Mouse (Mus musculus) limb, embryonic 10.5 days (tissue): Measurements from ENCODE around the gene Smg6. TPM values are rescaled to one million over a fixed set of nuclear protein-coding genes. Genes with fewer than 3 reads are reported as not detected.

ENCODE experiments used
- DNase-seq: peaks from one replicate; pipeline ENCODE4 v3.0.0-alpha.2; 2017; ENCODE audit warnings: low spot score
- H3K27ac ChIP-seq: fragments of 300-500 bp; sonication (generic); 2 replicates; pipeline ENCODE4 v1.5.1; 2016; ENCODE audit warnings: mild to moderate bottlenecking
- H3K27me3 ChIP-seq: fragments of 300-500 bp; sonication (generic); 2 replicates; pipeline ENCODE4 v1.6.1; 2016; ENCODE audit warnings: low read depth, mild to moderate bottlenecking; ENCODE audit not compliant: poor library complexity, severe bottlenecking
- H3K36me3 ChIP-seq: fragments of 300-500 bp; sonication (generic); 2 replicates; pipeline ENCODE4 v1.6.1; 2016; ENCODE audit warnings: mild to moderate bottlenecking, moderate library complexity
- H3K4me1 ChIP-seq: fragments of 300-500 bp; sonication (generic); 2 replicates; pipeline ENCODE4 v1.6.1; 2016
- H3K4me3 ChIP-seq: fragments of 300-500 bp; sonication (generic); 2 replicates; pipeline ENCODE4 v1.5.1; 2016; ENCODE audit warnings: mild to moderate bottlenecking, moderate library complexity
- H3K9me3 ChIP-seq: fragments of 300-500 bp; sonication (generic); replicated peaks from 2 replicates; pipeline ENCODE4 v1.6.1; 2016; ENCODE audit warnings: mild to moderate bottlenecking
- WGBS: fragments of 180-500 bp; shearing (Covaris S2); methylation state at CpG from one replicate; pipeline ENCODE4 v1.1.7; 2016; 5-methylcytosine and 5-hydroxymethylcytosine counted together
- polyA plus RNA-seq: library from polyadenylated mRNA; unstranded; fragments of >200 nt; fragmentation: Nextera tagmentation; extraction: Ambion mirVana; gene quantifications from 2 replicates; pipeline ENCODE4 v1.2.1, GENCODE M21; 2016

The Smg6 gene
- polyA plus RNA-seq: 19.6 and 21.5 TPM in 2 replicates

GRCm38 (mm10) chr11:74925577-74926387 lies at the start of gene Smg6, which contains the start of gene Srr:
TSS of gene Smg6 (plus strand) at chr11:74925823.
TSS of gene Srr (minus strand) at chr11:74925948.
- Histone ChIP-seq H3K27me3 (no peaks in the 10 kb centered on the region), H3K9me3 (no peaks in the 10 kb centered on the region), H3K36me3 (peaks cover 20% of the 10 kb centered on the region), H3K27ac (peak within 1 kb of the TSS; percentile 95), H3K4me3 (peak within 1 kb of the TSS; percentile 98), H3K4me1 (peaks cover 22% of the 10 kb centered on the region)
- WGBS: under 1% methylated on average over 82 of the region's 88 CpGs
- peak; percentile 99 for DNase-seq

DNA sequence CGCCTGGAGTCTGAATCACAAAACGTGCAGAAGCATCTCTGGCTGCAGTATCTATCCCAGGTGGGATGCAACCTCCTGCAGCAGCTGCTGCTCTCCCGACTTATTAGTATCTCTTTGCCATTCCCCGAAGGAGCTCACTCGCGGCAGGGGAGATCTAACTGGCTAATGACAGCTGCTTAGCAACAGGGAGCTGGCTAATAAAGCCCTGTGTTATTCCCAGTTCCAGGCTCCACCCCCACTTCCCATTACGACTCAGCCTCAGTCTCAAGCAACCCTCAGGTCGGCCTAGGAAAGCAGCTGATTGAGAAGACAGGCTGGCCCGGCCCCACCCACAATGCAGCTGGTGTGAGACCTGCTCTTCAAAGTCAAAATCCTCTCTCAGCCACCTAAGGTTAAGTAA lies 48.8 kb upstream of the Smg6 start:
- H3K4me1 ChIP-seq: peaks cover 20% of the 10 kb centered on the region
- WGBS: 4% methylated on average over 9 of the region's 9 CpGs
- no peaks in the 10 kb centered on the region for H3K9me3 ChIP-seq
- no peaks in the 10 kb centered on the region for H3K27me3 ChIP-seq
- H3K4me3 ChIP-seq: no peak overlapping the region; the same call in 1 of the 2 replicates
- DNase-seq: peak; percentile 62
- H3K27ac ChIP-seq: no peak overlapping the region; the same call in 1 of the 2 replicates
- no peaks in the 10 kb centered on the region for H3K36me3 ChIP-seq

- no peaks in the 10 kb centered on the region for H3K27me3 ChIP-seq
- WGBS: 91% methylated on average over 9 of the region's 9 CpGs
- H3K4me3 ChIP-seq: no peak overlapping the region
- no peak for DNase-seq
- peaks cover 14% of the 10 kb centered on the region for H3K4me1 ChIP-seq
- H3K9me3 ChIP-seq: no peaks in the 10 kb centered on the region
- peaks cover 10% of the 10 kb centered on the region; the same call in 1 of the 2 replicates for H3K36me3 ChIP-seq
- no peak overlapping the region for H3K27ac ChIP-seq
Observed at GRCm38 (mm10) chr11:74880999-74881398, 44.6 kb upstream of the Smg6 start.

DNA sequence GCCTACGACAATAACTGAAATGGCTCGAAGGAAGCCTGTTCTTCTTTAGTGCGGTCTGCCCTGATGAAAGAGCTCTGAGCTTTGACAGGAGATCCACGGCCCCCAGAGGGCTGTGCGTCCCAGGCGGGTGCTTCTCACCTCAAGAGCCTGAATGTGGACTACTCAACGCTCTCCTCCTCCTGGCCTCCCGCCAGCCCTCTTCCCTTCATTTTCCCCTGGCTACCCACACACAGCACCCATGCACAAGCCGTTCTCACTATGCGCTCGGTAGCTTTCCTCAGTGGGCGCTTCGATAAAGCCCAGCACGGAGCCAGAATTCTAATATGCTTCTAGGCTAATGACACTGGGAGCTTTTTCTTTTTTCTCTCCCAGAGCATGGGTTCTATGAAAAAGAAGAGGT lies 43.6 kb upstream of the Smg6 start:
- Histone ChIP-seq H3K36me3 (peaks cover 10% of the 10 kb centered on the region; the same call in 1 of the 2 replicates), H3K4me1 (peaks cover 5% of the 10 kb centered on the region), H3K4me3 (no peak overlapping the region), H3K27ac (no peak overlapping the region), H3K27me3 (no peaks in the 10 kb centered on the region), H3K9me3 (no peaks in the 10 kb centered on the region)
- no peak for DNase-seq
- WGBS: 73% methylated on average over 14 of the region's 14 CpGs

- no peaks in the 10 kb centered on the region for H3K9me3 ChIP-seq
- H3K4me1 ChIP-seq: no peaks in the 10 kb centered on the region
- DNase-seq: no peak
- H3K27ac ChIP-seq: no peak overlapping the region
- no peak overlapping the region for H3K4me3 ChIP-seq
- no peaks in the 10 kb centered on the region for H3K27me3 ChIP-seq
- peaks cover 10% of the 10 kb centered on the region; the same call in 1 of the 2 replicates for H3K36me3 ChIP-seq
- WGBS: 94% methylated on average over 10 of the region's 10 CpGs
Observed at GRCm38 (mm10) chr11:74883098-74883497, 42.5 kb upstream of the Smg6 start.

- no peak for DNase-seq
Observed at GRCm38 (mm10) chr11:74894619-74895018, 31.0 kb upstream of the Smg6 start.

GRCm38 (mm10) chr11:74895980-74896900 lies 29.4 kb upstream of the Smg6 start:
- peak; percentile 75 for DNase-seq
- Histone ChIP-seq H3K27ac (peak overlapping the region; percentile 88), H3K4me1 (peaks cover 30% of the 10 kb centered on the region), H3K9me3 (no peaks in the 10 kb centered on the region), H3K27me3 (no peaks in the 10 kb centered on the region), H3K36me3 (peaks cover 24% of the 10 kb centered on the region), H3K4me3 (peak overlapping the region; percentile 82)
- WGBS: 1% methylated on average over 54 of the region's 55 CpGs

More at GRCm38 (mm10) chr11:74894619-74895018, 31.0 kb upstream of the Smg6 start:
- WGBS: 82% methylated on average over 4 of the region's 4 CpGs
- no peaks in the 10 kb centered on the region for H3K9me3 ChIP-seq
- no peak overlapping the region for H3K27ac ChIP-seq
- H3K4me3 ChIP-seq: no peak overlapping the region
- peaks cover 8% of the 10 kb centered on the region for H3K36me3 ChIP-seq
- no peaks in the 10 kb centered on the region for H3K27me3 ChIP-seq
- peaks cover 28% of the 10 kb centered on the region for H3K4me1 ChIP-seq

GRCm38 (mm10) chr11:74896901-74897677 lies 28.5 kb upstream of the Smg6 start, which contains the start of gene Sgsm2:
TSS of gene Sgsm2 (minus strand) at chr11:74897060.
- peaks cover 30% of the 10 kb centered on the region for H3K4me1 ChIP-seq
- peak within 1 kb of the TSS; percentile 82 for H3K4me3 ChIP-seq
- peak within 1 kb of the TSS; percentile 88 for H3K27ac ChIP-seq
- WGBS: under 1% methylated on average over 72 of the region's 74 CpGs
- no peaks in the 10 kb centered on the region for H3K27me3 ChIP-seq
- DNase-seq: peak; percentile 82
- no peaks in the 10 kb centered on the region for H3K9me3 ChIP-seq
- peaks cover 32% of the 10 kb centered on the region for H3K36me3 ChIP-seq

DNA sequence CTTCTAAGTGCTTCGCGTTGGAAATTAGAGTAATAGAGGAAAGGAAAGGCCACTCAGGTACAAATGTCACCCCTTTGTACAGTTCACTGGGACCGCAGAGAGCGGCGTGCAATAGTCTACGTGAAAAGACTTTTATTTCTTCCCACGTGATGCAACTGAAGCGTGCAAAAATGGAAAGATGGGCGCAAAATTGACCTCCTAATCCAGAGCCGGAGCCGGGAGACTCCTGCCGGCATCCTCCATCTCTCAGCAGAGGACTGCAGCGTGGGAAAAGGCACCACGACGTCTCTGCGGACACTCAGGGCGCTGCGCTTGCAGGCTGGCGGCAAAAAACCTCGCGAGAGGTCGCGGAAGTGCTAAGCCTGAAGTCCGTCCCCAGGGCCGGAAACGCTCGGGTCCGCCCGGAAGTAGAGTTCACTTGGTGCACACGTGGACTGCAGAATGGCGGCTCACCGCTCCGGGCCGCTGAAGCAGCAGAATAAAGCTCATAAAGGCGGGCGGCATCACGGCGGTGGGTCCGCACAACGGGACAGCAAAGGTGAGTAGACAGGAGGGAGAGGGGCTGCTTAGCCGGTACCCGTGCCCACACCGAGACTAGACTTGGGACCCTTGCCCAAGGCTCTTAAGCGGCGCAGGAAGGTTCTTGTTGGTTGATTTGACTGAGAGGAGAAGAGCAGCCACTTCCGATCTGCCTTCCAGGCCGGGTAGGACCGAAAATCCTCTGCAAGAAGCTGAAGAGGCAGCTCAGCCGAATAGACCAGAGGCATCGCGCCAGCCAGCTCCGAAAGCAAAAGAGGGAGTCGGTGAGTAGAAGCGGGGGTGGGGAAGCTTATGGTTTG lies 27.7 kb upstream of the Smg6 start, which contains the start of gene Tsr1:
Gene Tsr1, plus strand, starts transcription at position 394 of the 839 bp plus-strand sequence.
- no peaks in the 10 kb centered on the region for H3K27me3 ChIP-seq
- peaks cover 30% of the 10 kb centered on the region for H3K4me1 ChIP-seq
- DNase-seq: peak; percentile 94
- peak within 1 kb of the TSS; percentile 88 for H3K27ac ChIP-seq
- peaks cover 40% of the 10 kb centered on the region for H3K36me3 ChIP-seq
- no peaks in the 10 kb centered on the region for H3K9me3 ChIP-seq
- WGBS: under 1% methylated on average over 54 of the region's 54 CpGs
- peak within 1 kb of the TSS; percentile 82 for H3K4me3 ChIP-seq

DNA sequence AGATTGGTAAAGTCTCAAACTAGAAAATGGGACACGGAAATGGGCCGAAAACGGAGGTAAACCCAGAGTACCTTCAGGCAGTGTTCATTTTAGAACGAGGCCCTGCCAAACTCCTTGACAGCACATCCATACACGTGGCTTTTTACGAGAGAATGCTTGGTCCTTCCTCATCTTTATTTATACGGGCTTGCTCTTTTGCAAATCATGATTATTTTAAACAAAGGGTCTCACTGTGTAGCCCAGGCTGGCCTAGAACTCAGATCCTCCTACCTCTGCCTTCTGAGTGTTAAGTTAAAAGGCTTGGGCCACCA lies 27.2 kb upstream of the Smg6 start:
- H3K9me3 ChIP-seq: no peaks in the 10 kb centered on the region
- peaks cover 30% of the 10 kb centered on the region for H3K4me1 ChIP-seq
- H3K27ac ChIP-seq: peak overlapping the region; percentile 88
- no peak for DNase-seq
- H3K4me3 ChIP-seq: peak overlapping the region; percentile 82
- peaks cover 46% of the 10 kb centered on the region for H3K36me3 ChIP-seq
- under 1% methylated on average over 7 of the region's 7 CpGs for WGBS
- no peaks in the 10 kb centered on the region for H3K27me3 ChIP-seq

DNA sequence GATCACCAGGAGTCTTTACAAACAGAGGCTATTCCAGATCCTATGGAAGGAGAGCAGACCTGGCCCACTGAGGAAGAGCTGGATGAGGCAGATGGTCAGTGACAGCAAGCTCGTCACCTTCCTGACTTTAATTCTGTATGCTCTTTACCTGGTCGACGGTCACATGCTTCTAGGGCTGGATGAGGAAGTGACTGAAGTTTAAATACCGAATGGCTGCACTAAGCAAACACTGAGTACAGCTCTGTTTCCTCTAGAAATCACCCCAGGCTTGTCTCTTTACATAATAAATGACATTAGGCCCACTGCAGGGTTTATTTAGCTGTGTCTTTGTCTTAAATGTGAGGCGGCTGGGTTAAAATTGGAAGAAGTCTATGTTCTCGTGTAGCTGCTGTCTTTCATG lies 24.1 kb upstream of the Smg6 start:
- peaks cover 77% of the 10 kb centered on the region for H3K36me3 ChIP-seq
- H3K9me3 ChIP-seq: no peaks in the 10 kb centered on the region
- WGBS: 93% methylated on average over 6 of the region's 6 CpGs
- H3K27ac ChIP-seq: no peak overlapping the region
- H3K4me1 ChIP-seq: peaks cover 22% of the 10 kb centered on the region
- no peak for DNase-seq
- H3K27me3 ChIP-seq: no peaks in the 10 kb centered on the region
- H3K4me3 ChIP-seq: no peak overlapping the region
